Mouse (Mus musculus) thymus, adult 2 months (tissue): ENCODE measurements around the gene Lgals4.

Experiments
- CTCF ChIP-seq: fragments of 200-500 bp; IDR thresholded peaks from 2 replicates; pipeline ENCODE4 v1.5.1; 2012; ENCODE audit warnings: mild to moderate bottlenecking, control low read depth, low read length, moderate library complexity, borderline replicate concordance; ENCODE audit not compliant: control insufficient read depth, poor library complexity, insufficient read depth; ENCODE audit errors: extremely low read depth
- POLR2A ChIP-seq: fragments of 200-500 bp; IDR thresholded peaks from 2 replicates; pipeline ENCODE4 v1.6.1; 2012; ENCODE audit warnings: mild to moderate bottlenecking, low read length, control low read depth, moderate library complexity; ENCODE audit not compliant: control insufficient read depth, poor library complexity, insufficient read depth; ENCODE audit errors: extremely low read depth

DNA sequence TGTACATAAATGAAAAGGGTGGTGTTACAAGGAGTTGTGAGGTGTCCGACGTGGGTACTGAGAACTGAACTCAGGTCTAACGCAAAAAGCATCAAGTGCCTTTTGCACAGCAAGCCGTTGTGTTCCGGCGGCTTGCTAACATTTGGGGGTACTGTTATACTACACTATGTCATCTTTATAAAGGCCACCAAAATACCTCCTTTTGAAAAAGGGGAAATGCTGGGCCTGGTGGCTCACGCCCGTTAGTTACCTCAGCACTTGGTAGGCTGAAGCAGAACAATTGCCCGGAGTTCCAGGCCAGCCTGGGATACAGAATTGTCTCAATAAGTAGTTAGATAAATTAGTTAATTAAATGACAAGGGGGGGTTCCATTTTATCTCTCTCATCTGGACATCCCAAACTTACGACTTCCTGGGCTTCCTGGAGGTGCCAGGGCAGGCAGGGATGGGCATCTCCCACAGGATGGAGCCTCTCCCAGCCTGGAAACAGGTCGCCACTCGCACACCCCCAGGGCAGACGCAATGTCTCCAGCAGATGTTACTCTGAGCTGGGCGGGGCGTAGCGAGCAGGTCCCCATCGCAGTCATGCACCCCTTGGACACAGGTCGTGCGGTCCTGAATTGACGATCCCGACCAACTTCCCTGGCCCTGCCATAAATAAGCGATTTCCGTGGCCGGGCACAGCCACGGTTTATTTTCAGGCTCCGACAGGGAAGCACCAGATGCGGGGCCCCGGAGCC, 33.3 kb downstream of the Lgals4 start:
- TF ChIP-seq CTCF (no peak), POLR2A (no peak)
